Mouse (Mus musculus) right cerebral cortex, postnatal 10 days (tissue): ENCODE data around the gene Prkag1.

ENCODE experiments used
- DNase-seq, 2 experiments: peaks; one replicate each; pipeline ENCODE4 v3.0.0; 2021; ENCODE audit warnings: low spot score in 2 of 2

Gene Prkag1

GRCm38 (mm10) chr15:98830736-98831683 is at the start of gene Prkag1:
TSS of gene Prkag1 (minus strand) at chr15:98831521.
- peak; percentile 96 to 97 for DNase-seq

- DNase-seq: peak; percentile 59 to 63
Measured at GRCm38 (mm10) chr15:98877331-98877730, 46.0 kb upstream of the Prkag1 start.

- peak; percentile 96 for DNase-seq
Measured at GRCm38 (mm10) chr15:98871916-98872888, 40.9 kb upstream of the Prkag1 start.

- no peak for DNase-seq
Measured at GRCm38 (mm10) chr15:98871070-98871915, 40.0 kb upstream of the Prkag1 start, which contains the start of gene Kmt2d. TSS of gene Kmt2d (minus strand) at chr15:98871204.

GRCm38 (mm10) chr15:98870179-98871069 is 39.1 kb upstream of the Prkag1 start:
- peak; percentile 58 to 60 for DNase-seq

GRCm38 (mm10) chr15:98869342-98870178 is 38.2 kb upstream of the Prkag1 start:
- no peak for DNase-seq

- DNase-seq: no peak
Measured at GRCm38 (mm10) chr15:98868346-98869063, 37.2 kb upstream of the Prkag1 start.

- peak; percentile 70 to 81 for DNase-seq
Measured at GRCm38 (mm10) chr15:98867321-98867720, 36.0 kb upstream of the Prkag1 start.

GRCm38 (mm10) chr15:98866501-98866900 is 35.2 kb upstream of the Prkag1 start:
- no peak for DNase-seq

- DNase-seq: no peak
Measured at GRCm38 (mm10) chr15:98865771-98866170, 34.5 kb upstream of the Prkag1 start.

GRCm38 (mm10) chr15:98864951-98865350 is 33.6 kb upstream of the Prkag1 start:
- no peak for DNase-seq

GRCm38 (mm10) chr15:98863451-98863958 is 32.2 kb upstream of the Prkag1 start:
- no peak for DNase-seq

- no peak for DNase-seq
Measured at GRCm38 (mm10) chr15:98861701-98862410, 30.5 kb upstream of the Prkag1 start.

GRCm38 (mm10) chr15:98860921-98861320 is 29.6 kb upstream of the Prkag1 start:
- no peak for DNase-seq

GRCm38 (mm10) chr15:98859319-98860043 is 28.2 kb upstream of the Prkag1 start:
- DNase-seq: no peak

- no peak for DNase-seq
Measured at GRCm38 (mm10) chr15:98854214-98854613, 22.9 kb upstream of the Prkag1 start.
